Mouse (Mus musculus): ENCODE measurements around the gene Fbxo3. TPM values are rescaled to one million over a fixed set of nuclear protein-coding genes. Genes with fewer than 3 reads are reported as not detected.
"Not testable (repeated sequence)": the region's sequence is repeated elsewhere in the genome, so short reads cannot be mapped to it uniquely, and the experiment has no call there.

Gene Fbxo3
- total RNA-seq, 1 experiment from 2014 or later = 102 TPM

GRCm38 (mm10) chr2:104030381-104030780, 2.9 kb downstream of the Fbxo3 start:
- ATAC-seq (replicated peaks in 1 of 2; ENCODE audit: insufficient read depth in 1 of 2, low FRiP score in 2 of 2, low TSS enrichment in 1 of 2, low read depth in 1 of 2, poor library complexity in 2 of 2, severe bottlenecking in 2 of 2) = no peak

- ATAC-seq (replicated peaks in 1 of 2; ENCODE audit: insufficient read depth in 1 of 2, low FRiP score in 2 of 2, low TSS enrichment in 1 of 2, low read depth in 1 of 2, poor library complexity in 2 of 2, severe bottlenecking in 2 of 2) = no peak
Observed at GRCm38 (mm10) chr2:104032056-104032455, 4.5 kb downstream of the Fbxo3 start.

DNA sequence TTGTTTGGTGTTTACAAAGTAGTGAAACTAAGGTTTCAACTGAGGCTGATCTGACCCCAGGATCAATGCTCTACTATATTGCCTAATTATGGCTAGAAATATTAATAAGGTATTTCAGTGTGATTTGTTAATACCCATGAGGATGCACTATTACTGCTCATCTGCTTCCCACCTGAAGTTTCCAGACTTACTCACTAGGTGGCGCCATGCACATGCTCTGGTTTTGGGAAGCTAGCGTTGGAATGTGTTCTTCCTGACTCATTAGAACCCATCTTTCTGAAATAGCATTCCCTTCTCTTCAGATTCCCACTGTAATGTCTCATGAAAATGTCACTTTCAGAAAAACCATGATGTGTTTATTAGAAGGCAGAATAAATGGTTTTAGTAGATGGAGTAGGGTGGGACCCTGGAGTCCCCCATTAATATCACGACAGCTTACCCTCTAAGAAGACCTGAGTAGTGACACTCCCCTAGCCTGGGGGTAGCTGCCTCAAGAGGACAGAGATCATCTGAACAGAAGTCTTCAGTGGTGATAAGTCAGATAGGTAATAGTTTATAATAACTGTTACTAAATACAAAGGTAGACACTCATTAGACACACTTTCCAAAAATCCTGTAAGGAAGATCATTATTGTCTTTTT, 7.4 kb downstream of the Fbxo3 start:
- ATAC-seq (replicated peaks in 1 of 2; ENCODE audit: insufficient read depth in 1 of 2, low FRiP score in 2 of 2, low TSS enrichment in 1 of 2, low read depth in 1 of 2, poor library complexity in 2 of 2, severe bottlenecking in 2 of 2) = peak; percentile 27 to 42; a peak in 1 of 4 replicates

DNA sequence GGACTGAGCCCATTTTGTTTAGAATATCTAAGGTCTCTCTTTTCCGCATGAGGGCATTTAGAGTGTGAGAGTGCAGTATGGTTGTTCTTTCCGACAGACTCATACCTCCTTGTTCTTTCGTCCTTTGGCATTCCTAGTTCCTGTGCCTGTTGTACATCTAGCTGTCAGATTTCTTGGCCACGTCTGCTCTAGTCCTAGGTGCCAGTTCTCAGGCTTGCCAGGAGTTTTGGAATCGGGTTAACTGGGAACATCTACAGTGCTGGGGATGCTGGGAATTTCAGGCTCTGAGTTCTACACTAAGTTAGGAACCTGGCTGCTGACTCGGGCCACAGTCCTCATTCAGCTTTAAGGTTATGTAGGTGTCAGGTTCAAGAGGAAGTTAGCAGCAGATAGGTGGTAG, 8.1 kb downstream of the Fbxo3 start:
- no peak for ATAC-seq (replicated peaks in 1 of 2; ENCODE audit: insufficient read depth in 1 of 2, low FRiP score in 2 of 2, low TSS enrichment in 1 of 2, low read depth in 1 of 2, poor library complexity in 2 of 2, severe bottlenecking in 2 of 2)

DNA sequence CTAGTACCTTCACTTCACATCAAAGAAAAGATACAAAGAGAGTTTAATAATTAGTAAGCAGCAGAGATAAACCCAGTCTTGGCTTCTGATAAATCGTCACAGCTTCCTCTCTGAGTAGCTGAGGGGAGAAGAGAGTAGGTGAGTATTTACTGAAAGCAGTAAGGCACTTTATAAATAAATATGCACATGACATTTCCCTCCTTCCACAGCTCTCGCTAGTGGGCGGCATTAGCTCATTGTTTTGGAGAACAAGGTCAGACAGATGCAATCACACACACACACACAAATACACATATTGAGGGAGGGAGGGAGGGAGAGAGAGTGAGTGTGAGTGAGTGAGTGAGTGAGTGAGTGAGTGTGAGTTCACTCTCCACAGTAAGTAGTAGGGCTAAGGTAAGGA, 8.8 kb downstream of the Fbxo3 start:
- ATAC-seq (replicated peaks in 1 of 2; ENCODE audit: insufficient read depth in 1 of 2, low FRiP score in 2 of 2, low TSS enrichment in 1 of 2, low read depth in 1 of 2, poor library complexity in 2 of 2, severe bottlenecking in 2 of 2) = no peak

DNA sequence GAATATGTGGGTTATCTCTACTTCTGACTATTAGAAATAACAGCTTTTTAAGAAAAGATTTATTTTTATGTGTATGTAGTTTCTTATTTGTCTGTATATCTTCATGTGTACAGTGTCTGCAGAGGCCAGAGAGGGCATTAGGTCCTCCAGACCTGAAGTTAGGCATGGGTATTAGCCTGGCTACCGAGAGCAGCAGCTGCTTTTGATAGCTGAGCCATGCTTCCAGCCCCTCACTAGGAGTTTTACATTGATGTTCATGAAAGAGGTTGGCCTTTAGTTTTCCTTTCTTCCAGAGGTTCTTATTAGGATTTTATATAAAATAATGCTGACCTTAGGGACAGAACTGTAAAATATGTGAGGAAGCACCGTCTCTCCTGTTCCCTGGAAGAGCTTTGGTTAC, 10.7 kb downstream of the Fbxo3 start:
- ATAC-seq (replicated peaks in 1 of 2; ENCODE audit: insufficient read depth in 1 of 2, low FRiP score in 2 of 2, low TSS enrichment in 1 of 2, low read depth in 1 of 2, poor library complexity in 2 of 2, severe bottlenecking in 2 of 2) = no peak

- peak; percentile 37 to 48; a peak in 3 of 4 replicates for ATAC-seq (replicated peaks in 1 of 2; ENCODE audit: insufficient read depth in 1 of 2, low FRiP score in 2 of 2, low TSS enrichment in 1 of 2, low read depth in 1 of 2, poor library complexity in 2 of 2, severe bottlenecking in 2 of 2)
Observed at GRCm38 (mm10) chr2:104041632-104042031, 14.1 kb downstream of the Fbxo3 start.

DNA sequence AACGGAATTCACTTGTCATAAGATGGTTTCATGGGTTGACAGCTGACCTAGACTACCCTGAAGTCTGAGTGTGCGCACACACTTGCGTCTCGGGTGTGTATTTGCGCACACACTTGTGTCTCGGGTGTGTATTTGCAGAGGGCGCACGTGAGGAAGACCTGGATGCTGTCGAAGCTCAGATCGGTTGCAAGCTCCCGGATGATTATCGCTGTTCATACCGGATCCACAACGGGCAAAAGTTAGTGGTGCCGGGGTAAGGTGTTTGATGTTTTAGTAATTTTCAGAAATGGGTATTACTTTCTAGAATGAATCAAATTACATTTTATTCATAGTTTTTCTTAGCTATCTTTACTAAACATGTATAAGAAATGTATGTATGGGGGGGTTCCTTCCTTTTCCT, 15.2 kb downstream of the Fbxo3 start:
- no peak for ATAC-seq (replicated peaks in 1 of 2; ENCODE audit: insufficient read depth in 1 of 2, low FRiP score in 2 of 2, low TSS enrichment in 1 of 2, low read depth in 1 of 2, poor library complexity in 2 of 2, severe bottlenecking in 2 of 2)

DNA sequence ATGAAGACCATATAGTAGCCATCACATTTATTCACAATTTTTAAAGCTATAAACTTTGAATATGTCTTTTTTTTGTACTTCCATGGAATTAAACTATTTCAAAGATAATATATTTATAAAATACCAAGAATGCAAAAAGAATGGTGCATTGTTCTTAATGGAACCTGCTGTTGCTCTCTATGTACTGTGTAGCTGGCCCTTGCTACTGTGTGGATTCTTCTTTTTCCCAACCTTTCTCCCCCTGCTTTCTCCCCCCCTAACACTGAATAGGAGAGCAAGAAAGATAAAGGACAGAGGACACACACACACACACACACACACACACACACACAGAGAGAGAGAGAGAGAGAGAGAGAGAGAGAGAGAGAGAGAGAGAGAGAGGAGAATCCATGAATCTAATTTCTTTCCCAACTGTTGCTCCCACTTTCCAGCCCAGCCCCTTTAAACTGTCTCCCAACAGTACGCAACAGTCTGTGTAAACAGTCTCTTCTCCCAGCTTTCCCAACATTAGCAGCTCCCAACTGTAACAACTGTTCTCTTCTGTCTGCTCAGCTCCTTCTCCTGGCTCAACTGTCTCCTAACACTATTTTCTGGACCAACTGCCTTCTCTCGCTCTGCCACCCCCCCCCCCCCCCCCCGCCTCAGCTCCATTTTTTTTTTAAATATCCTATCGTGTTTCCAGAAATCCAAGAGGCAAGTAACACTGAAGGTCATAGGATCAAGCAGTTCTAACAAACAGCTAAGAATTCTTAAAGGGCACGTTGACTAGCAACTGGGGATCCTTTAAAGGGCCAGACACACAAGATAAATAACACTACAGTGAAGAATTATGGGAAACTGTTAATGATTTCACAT, 16.3 kb downstream of the Fbxo3 start:
- ATAC-seq (replicated peaks in 1 of 2; ENCODE audit: insufficient read depth in 1 of 2, low FRiP score in 2 of 2, low TSS enrichment in 1 of 2, low read depth in 1 of 2, poor library complexity in 2 of 2, severe bottlenecking in 2 of 2) = no peak

DNA sequence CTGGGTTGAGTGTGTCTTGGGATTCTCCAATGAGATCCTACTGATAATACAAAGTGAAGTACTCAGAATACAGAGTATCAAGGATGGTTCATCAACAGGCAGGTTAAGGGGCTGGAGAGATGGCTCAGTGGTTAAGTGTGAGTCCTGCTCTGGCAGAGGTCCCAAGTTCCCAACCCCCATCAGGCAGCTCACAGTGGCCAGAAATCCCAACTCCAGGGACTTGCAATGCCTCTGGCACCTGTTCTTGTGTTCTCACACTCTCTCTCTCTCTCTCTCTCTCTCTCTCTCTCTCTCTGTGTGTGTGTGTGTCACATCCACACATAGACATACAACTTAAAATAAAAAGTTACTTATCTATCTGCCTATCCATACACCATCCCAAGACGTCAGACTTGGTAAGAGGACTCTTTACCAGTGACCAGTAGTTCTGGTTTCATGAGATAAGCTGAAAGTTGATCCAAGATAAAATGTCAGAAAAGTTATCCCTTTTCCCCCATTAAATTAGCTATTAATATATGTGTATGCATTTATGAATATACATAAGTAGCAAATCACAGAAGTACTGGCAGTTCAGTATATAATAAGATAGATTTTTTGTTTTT, 17.1 kb downstream of the Fbxo3 start:
- no peak for ATAC-seq (replicated peaks in 1 of 2; ENCODE audit: insufficient read depth in 1 of 2, low FRiP score in 2 of 2, low TSS enrichment in 1 of 2, low read depth in 1 of 2, poor library complexity in 2 of 2, severe bottlenecking in 2 of 2)

DNA sequence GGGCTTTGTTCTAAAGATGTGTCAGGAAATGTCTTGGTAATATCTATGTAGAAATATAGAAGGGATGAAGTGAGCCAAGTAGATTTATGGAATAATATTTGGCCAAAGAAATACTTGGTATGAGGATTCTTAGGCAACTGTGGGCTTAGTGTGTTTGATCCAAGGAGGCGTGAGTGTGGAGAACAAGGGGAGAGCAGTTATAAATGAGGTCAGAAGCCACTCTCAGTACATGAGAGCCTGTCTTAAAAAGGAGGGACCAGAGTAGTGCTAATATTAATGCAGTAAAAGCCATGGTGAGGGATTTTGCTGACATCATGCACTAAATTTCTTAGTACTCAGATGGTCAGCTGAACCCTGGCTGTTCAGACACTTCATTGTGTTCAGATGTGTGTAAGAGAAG, 30.9 kb downstream of the Fbxo3 start:
- ATAC-seq (replicated peaks in 1 of 2; ENCODE audit: insufficient read depth in 1 of 2, low FRiP score in 2 of 2, low TSS enrichment in 1 of 2, low read depth in 1 of 2, poor library complexity in 2 of 2, severe bottlenecking in 2 of 2) = no peak

GRCm38 (mm10) chr2:104058954-104059353, 31.4 kb downstream of the Fbxo3 start:
- ATAC-seq (replicated peaks in 1 of 2; ENCODE audit: insufficient read depth in 1 of 2, low FRiP score in 2 of 2, low TSS enrichment in 1 of 2, low read depth in 1 of 2, poor library complexity in 2 of 2, severe bottlenecking in 2 of 2) = no peak

DNA sequence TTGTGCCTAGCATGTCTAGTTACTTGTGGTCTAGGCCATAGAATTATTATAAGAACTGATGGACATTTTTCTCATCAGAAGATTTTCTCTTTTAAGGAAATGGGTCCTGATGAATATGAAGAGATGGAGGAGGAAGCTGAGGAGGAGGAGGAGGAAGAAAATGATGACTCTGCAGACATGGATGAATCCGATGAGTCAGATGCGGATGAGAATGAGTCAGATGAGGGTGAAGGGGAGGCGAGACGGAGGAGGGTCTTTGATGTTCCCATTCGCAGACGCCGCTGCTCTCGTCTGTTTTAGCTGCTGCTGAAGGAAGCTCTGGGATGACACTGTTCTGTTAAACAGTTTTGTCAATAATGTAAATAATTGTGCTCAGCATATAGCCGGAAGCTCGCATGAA, 32.3 kb downstream of the Fbxo3 start:
- no peak for ATAC-seq (replicated peaks in 1 of 2; ENCODE audit: insufficient read depth in 1 of 2, low FRiP score in 2 of 2, low TSS enrichment in 1 of 2, low read depth in 1 of 2, poor library complexity in 2 of 2, severe bottlenecking in 2 of 2)

DNA sequence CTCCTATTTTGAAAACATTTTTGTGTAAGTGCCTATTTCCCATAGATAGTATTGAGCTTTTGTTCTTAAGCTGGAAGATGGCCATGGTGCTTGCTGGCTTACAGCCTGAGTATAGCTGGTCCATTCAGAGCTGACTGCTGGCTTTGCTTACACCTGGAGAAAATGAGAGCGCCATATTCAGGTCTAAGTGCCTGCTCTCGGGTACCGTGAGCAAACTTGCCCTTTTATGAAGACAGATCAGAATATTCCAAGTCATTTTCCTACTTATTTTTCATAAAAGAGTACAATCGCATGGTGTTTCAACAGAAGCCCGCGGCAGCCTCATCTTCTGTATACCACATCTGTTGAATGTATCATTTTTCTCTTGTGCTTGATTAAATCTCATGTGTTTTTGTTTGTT, 33.5 kb downstream of the Fbxo3 start:
- no peak for ATAC-seq (replicated peaks in 1 of 2; ENCODE audit: insufficient read depth in 1 of 2, low FRiP score in 2 of 2, low TSS enrichment in 1 of 2, low read depth in 1 of 2, poor library complexity in 2 of 2, severe bottlenecking in 2 of 2)

- no peak for ATAC-seq (replicated peaks in 1 of 2; ENCODE audit: insufficient read depth in 1 of 2, low FRiP score in 2 of 2, low TSS enrichment in 1 of 2, low read depth in 1 of 2, poor library complexity in 2 of 2, severe bottlenecking in 2 of 2)
Observed at GRCm38 (mm10) chr2:104062665-104063064, 35.1 kb downstream of the Fbxo3 start.

DNA sequence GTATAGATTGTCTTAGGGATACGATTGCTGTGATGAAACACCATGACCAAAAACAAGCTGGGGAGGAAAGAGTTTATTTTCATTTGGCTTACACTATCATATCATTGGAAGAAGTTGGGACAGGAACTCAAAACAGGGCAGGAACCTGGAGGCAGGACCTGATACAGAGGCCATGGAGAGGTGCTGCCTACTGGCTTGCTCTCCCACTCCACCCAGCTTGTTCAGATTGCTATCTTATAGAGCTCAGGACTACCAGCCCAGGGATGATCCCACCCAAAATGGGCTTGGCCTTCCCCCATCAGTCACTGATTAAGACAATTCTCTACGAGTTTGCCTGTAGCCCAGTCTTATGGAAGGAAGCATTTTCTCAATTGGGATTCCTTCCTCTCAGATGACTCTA, 36.6 kb downstream of the Fbxo3 start:
- no peak for ATAC-seq (replicated peaks in 1 of 2; ENCODE audit: insufficient read depth in 1 of 2, low FRiP score in 2 of 2, low TSS enrichment in 1 of 2, low read depth in 1 of 2, poor library complexity in 2 of 2, severe bottlenecking in 2 of 2)

- ATAC-seq (replicated peaks in 1 of 2; ENCODE audit: insufficient read depth in 1 of 2, low FRiP score in 2 of 2, low TSS enrichment in 1 of 2, low read depth in 1 of 2, poor library complexity in 2 of 2, severe bottlenecking in 2 of 2) = not testable (repeated sequence)
Observed at GRCm38 (mm10) chr2:104065526-104065925, 38.0 kb downstream of the Fbxo3 start, which contains the start of gene Gm10912. Gene Gm10912, plus strand, starts transcription at chr2:104065826.

- not testable (repeated sequence) for ATAC-seq (replicated peaks in 1 of 2; ENCODE audit: insufficient read depth in 1 of 2, low FRiP score in 2 of 2, low TSS enrichment in 1 of 2, low read depth in 1 of 2, poor library complexity in 2 of 2, severe bottlenecking in 2 of 2)
Observed at GRCm38 (mm10) chr2:104068450-104068849, 40.9 kb downstream of the Fbxo3 start, which contains the start of gene Gm10799. Gene Gm10799, minus strand, starts transcription at chr2:104068550.
